Mouse (Mus musculus) lung, postnatal 0 days (tissue): ENCODE measurements around the gene Slc2a5.
A peak's percentile ranks its signal among the peaks of the same experiment; 100 is the strongest.

Experiments used
- CTCF ChIP-seq: IDR thresholded peaks from 2 replicates; pipeline ENCODE4 v1.5.1; 2016; ENCODE audit warnings: antibody characterized with exemption, mild to moderate bottlenecking
- EP300 ChIP-seq: IDR thresholded peaks from 2 replicates; pipeline ENCODE4 v1.6.1; 2016; ENCODE audit warnings: antibody characterized with exemption, mild to moderate bottlenecking, control low read depth

DNA sequence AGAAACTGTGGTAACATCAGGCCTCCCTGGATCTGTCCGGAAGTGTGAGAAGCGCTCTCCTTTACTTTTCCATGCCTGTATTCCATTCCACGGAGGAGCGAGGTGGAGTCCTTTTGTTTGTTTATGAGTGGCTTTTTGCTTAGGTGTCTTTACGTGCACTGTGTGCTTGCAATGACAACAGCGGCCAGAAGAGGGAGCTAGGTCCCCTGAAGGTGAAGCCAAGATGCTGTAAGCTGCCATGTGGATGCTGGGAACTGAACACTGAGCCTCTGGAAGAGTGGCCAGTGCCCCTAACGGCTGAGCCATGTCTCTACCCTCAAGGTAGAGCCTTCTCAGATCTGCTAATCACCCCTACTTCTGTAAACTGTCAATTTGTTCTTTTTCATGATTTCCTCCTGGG is 62.2 kb downstream of the Slc2a5 start:
- peak; percentile 22; the same call in 1 of the 2 replicates for TF ChIP-seq CTCF
- TF ChIP-seq EP300: no peak
